Mouse (Mus musculus) kidney, embryonic 15.5 days (tissue): ENCODE results near the gene Manba. TPM values are rescaled to one million over a fixed set of nuclear protein-coding genes. Genes with fewer than 3 reads are reported as not detected.

Experiments used
- ATAC-seq: fragments of 200-750 bp; cut with Nextera tagmentation; replicated peaks from 2 replicates; pipeline ENCODE4 v1.8.0; 2017; ENCODE audit warnings: moderate TSS enrichment; ENCODE audit not compliant: low FRiP score
- H3K27ac ChIP-seq: fragments of 300-500 bp; sonication (generic); 2 replicates; pipeline ENCODE4 v1.5.1; 2015; ENCODE audit warnings: mild to moderate bottlenecking, inconsistent platforms
- H3K27me3 ChIP-seq: fragments of 300-500 bp; sonication (generic); 2 replicates; pipeline ENCODE4 v1.6.1; 2015; ENCODE audit warnings: inconsistent platforms
- H3K36me3 ChIP-seq: fragments of 300-500 bp; sonication (generic); 2 replicates; pipeline ENCODE4 v1.6.1; 2015; ENCODE audit warnings: inconsistent platforms
- H3K4me1 ChIP-seq: fragments of 300-500 bp; sonication (generic); 2 replicates; pipeline ENCODE4 v1.6.1; 2015; ENCODE audit warnings: inconsistent platforms
- H3K4me2 ChIP-seq: fragments of 300-500 bp; sonication (generic); 2 replicates; pipeline ENCODE4 v1.6.1; 2015; ENCODE audit warnings: moderate library complexity, mild to moderate bottlenecking, inconsistent platforms
- H3K4me3 ChIP-seq: fragments of 300-500 bp; sonication (generic); replicated peaks from 2 replicates; pipeline ENCODE4 v1.5.1; 2015; ENCODE audit warnings: mild to moderate bottlenecking, inconsistent platforms
- H3K9ac ChIP-seq: fragments of 300-500 bp; sonication (generic); 2 replicates; pipeline ENCODE4 v1.6.1; 2015; ENCODE audit warnings: mild to moderate bottlenecking, inconsistent platforms
- H3K9me3 ChIP-seq: fragments of 300-500 bp; sonication (generic); replicated peaks from 2 replicates; pipeline ENCODE4 v1.6.1; 2016; ENCODE audit warnings: inconsistent platforms
- WGBS: fragments of 180-500 bp; shearing (Covaris S2); methylation state at CpG from one replicate; pipeline ENCODE4 v1.1.7; 2015; ENCODE audit warnings: mixed read lengths; 5-methylcytosine and 5-hydroxymethylcytosine counted together
- polyA plus RNA-seq: library from polyadenylated mRNA; unstranded; fragments of >200 nt; fragmentation: Nextera tagmentation; extraction: Ambion mirVana; gene quantifications from 2 replicates; pipeline ENCODE4 v1.2.1, GENCODE M21; 2015

Manba gene
- polyA plus RNA-seq, 1 experiment from 2014 or later: 24.2 TPM

GRCm38 (mm10) chr3:135546212-135546923 lies 61.0 kb downstream of the Manba start:
- H3K9me3 ChIP-seq: no peaks in the 10 kb centered on the region
- no peak overlapping the region for H3K4me3 ChIP-seq
- peaks cover 4% of the 10 kb centered on the region for H3K36me3 ChIP-seq
- H3K4me2 ChIP-seq: no peak overlapping the region
- ATAC-seq: no peak
- no peaks in the 10 kb centered on the region for H3K27me3 ChIP-seq
- H3K9ac ChIP-seq: no peak overlapping the region
- no peak overlapping the region for H3K27ac ChIP-seq
- H3K4me1 ChIP-seq: no peaks in the 10 kb centered on the region
- 59% methylated on average over 13 of the region's 13 CpGs for WGBS

- Histone ChIP-seq H3K27ac (no peak overlapping the region), H3K36me3 (peaks cover 4% of the 10 kb centered on the region), H3K4me1 (no peaks in the 10 kb centered on the region), H3K4me3 (no peak overlapping the region), H3K4me2 (no peak overlapping the region), H3K9me3 (no peaks in the 10 kb centered on the region), H3K27me3 (no peaks in the 10 kb centered on the region), H3K9ac (no peak overlapping the region)
- no peak for ATAC-seq
- 76% methylated on average over 8 of the region's 8 CpGs for WGBS
Observed at GRCm38 (mm10) chr3:135547298-135547697, 61.9 kb downstream of the Manba start.

DNA sequence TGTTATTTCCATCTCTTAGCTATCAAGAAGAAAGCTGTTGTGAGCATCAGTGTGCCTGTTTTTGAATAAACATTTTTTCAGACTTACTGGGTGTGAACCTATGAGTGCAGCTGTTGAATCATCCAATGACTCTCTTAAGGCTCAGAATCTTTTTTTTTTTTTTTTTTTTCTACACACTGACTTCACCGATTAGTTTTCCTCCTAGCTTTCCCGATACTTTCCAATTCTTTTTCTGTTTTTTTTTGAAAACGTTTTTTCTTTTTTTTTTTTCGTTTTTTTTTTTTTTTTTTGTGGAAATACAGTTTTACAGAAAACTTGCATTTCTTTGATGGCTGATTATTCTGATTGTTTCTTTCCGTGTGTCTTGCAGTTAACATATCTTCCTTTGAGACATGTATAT lies 67.5 kb downstream of the Manba start:
- Histone ChIP-seq H3K4me3 (no peak overlapping the region), H3K4me1 (no peaks in the 10 kb centered on the region), H3K9ac (no peak overlapping the region), H3K4me2 (no peak overlapping the region), H3K27ac (no peak overlapping the region), H3K9me3 (no peaks in the 10 kb centered on the region), H3K36me3 (peaks cover 4% of the 10 kb centered on the region), H3K27me3 (no peaks in the 10 kb centered on the region)
- 75% methylated on average over 5 of the region's 5 CpGs for WGBS
- ATAC-seq: no peak

DNA sequence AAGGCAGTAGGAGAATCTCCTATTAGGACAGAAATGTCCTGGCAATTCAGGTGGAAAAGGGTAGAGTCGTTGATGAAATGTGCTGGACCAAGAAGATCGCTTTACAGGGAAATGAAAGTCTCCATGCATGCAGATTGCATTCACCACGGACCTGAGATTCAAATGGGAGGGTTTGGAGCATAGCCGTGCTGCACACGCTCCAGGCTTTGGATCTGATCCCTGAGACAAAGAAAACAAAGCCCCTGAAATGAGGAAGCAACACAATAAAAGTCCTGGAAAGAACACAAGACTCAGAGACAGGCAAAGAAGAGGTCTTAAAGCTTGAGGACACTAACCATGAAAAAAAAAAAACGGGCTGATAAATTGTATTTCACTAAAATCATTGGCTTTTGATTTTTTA lies 69.8 kb downstream of the Manba start:
- 51% methylated on average over 6 of the region's 6 CpGs for WGBS
- H3K9ac ChIP-seq: no peak overlapping the region
- H3K4me1 ChIP-seq: no peaks in the 10 kb centered on the region
- no peak for ATAC-seq
- no peak overlapping the region for H3K4me2 ChIP-seq
- no peak overlapping the region for H3K27ac ChIP-seq
- H3K27me3 ChIP-seq: no peaks in the 10 kb centered on the region
- H3K4me3 ChIP-seq: no peak overlapping the region
- H3K36me3 ChIP-seq: peaks cover 4% of the 10 kb centered on the region
- no peaks in the 10 kb centered on the region for H3K9me3 ChIP-seq

DNA sequence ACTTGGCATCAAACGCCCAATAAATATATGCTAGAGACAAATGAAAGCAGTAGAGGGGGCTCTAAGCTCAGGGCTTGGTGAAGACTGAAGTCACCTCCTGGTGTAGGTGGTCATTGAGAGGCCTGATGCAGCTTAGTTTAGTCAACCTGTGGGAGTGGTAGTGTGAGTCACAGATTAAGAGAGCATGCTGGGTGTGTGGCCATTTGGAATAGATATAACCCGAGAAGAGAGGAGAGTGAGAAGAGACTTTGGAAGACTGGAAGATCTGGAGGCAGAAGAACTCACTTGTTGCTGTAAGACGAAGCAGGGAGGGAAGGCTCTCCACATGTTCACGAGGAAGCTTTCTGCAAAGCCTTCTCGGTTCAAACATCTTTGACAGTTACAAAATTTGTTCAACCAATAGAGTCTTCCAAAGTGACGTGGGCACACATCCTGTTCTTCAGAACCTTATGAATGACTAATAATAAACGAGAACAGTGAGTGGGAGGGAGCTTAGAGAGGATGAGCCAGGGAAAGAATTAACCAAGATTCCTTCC lies 70.7 kb downstream of the Manba start:
- H3K4me1 ChIP-seq: no peaks in the 10 kb centered on the region
- no peaks in the 10 kb centered on the region for H3K9me3 ChIP-seq
- 77% methylated on average over 7 of the region's 7 CpGs for WGBS
- H3K4me2 ChIP-seq: no peak overlapping the region
- no peak for ATAC-seq
- no peak overlapping the region for H3K4me3 ChIP-seq
- no peak overlapping the region for H3K9ac ChIP-seq
- H3K27ac ChIP-seq: no peak overlapping the region
- H3K27me3 ChIP-seq: no peaks in the 10 kb centered on the region
- peaks cover under 1% of the 10 kb centered on the region for H3K36me3 ChIP-seq

- 88% methylated on average over 12 of the region's 12 CpGs for WGBS
- no peak overlapping the region for H3K27ac ChIP-seq
- H3K9ac ChIP-seq: no peak overlapping the region
- H3K9me3 ChIP-seq: no peaks in the 10 kb centered on the region
- H3K36me3 ChIP-seq: no peaks in the 10 kb centered on the region
- no peak overlapping the region for H3K4me2 ChIP-seq
- H3K4me1 ChIP-seq: no peaks in the 10 kb centered on the region
- no peak for ATAC-seq
- no peaks in the 10 kb centered on the region for H3K27me3 ChIP-seq
- no peak overlapping the region for H3K4me3 ChIP-seq
Observed at GRCm38 (mm10) chr3:135556851-135557662, 71.6 kb downstream of the Manba start.

GRCm38 (mm10) chr3:135562036-135562435 lies 76.6 kb downstream of the Manba start:
- no peaks in the 10 kb centered on the region for H3K27me3 ChIP-seq
- no peaks in the 10 kb centered on the region for H3K36me3 ChIP-seq
- no peak overlapping the region for H3K27ac ChIP-seq
- no peaks in the 10 kb centered on the region for H3K9me3 ChIP-seq
- no peak overlapping the region for H3K4me2 ChIP-seq
- ATAC-seq: no peak
- 73% methylated on average over 7 of the region's 7 CpGs for WGBS
- H3K4me3 ChIP-seq: no peak overlapping the region
- H3K4me1 ChIP-seq: 0 out of 2 replicates have a peak, but pooled peaks cover 7% of the 10 kb centered on the region
- H3K9ac ChIP-seq: no peak overlapping the region

DNA sequence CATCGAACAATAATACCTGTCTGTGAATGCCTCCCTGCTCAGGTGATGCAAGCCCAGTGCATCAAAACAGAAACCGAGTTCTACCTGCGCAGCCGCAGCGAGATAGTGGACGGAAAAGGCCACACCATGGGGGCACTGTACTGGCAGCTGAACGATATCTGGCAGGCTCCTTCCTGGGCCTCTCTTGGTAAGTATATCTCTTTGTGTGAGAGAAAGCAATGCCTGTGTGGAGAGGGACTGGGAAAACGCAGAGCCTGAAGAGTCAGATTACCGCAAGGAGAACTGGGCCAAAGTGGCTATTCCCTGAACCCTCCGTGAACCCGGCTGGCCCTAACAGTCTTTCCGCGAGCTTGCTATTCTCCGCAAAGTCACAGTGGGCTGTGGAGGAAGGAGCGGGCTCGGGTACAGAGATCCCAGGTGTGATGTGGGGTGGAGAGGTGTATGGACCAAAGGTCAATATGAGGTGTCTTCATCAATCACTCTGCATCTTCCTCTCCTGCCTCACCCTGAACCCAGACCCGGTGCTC lies 77.8 kb downstream of the Manba start:
- no peak overlapping the region for H3K4me2 ChIP-seq
- peak; percentile 54; the same call in 1 of the 2 replicates for ATAC-seq
- no peak overlapping the region for H3K27ac ChIP-seq
- no peaks in the 10 kb centered on the region for H3K36me3 ChIP-seq
- H3K27me3 ChIP-seq: no peaks in the 10 kb centered on the region
- 79% methylated on average over 17 of the region's 17 CpGs for WGBS
- H3K4me3 ChIP-seq: no peak overlapping the region
- H3K4me1 ChIP-seq: 0 out of 2 replicates have a peak, but pooled peaks cover 7% of the 10 kb centered on the region
- no peaks in the 10 kb centered on the region for H3K9me3 ChIP-seq
- H3K9ac ChIP-seq: no peak overlapping the region

DNA sequence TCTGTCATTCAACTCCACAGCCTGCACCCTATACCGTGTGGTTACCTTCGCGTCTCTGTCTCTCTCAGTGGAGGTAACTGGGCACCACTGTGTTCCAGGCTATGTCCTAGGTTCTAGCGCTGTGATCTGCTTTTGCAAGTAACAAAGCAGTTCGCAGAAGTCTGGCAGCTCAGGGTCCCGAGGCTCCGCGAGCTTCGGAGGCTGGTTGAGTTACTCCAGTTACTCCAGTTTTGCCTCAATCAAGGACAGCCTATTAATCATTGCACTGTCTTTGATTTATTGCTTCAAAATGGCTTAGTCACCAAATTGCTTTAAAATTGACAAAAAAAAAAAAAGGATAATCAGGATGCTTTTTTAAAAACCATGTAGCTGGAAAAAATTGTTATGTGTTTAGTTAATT lies 79.3 kb downstream of the Manba start:
- Histone ChIP-seq H3K27ac (no peak overlapping the region), H3K36me3 (no peaks in the 10 kb centered on the region), H3K4me1 (0 out of 2 replicates have a peak, but pooled peaks cover 7% of the 10 kb centered on the region), H3K4me3 (no peak overlapping the region), H3K9ac (no peak overlapping the region), H3K4me2 (no peak overlapping the region), H3K27me3 (no peaks in the 10 kb centered on the region), H3K9me3 (no peaks in the 10 kb centered on the region)
- WGBS: 75% methylated on average over 9 of the region's 9 CpGs
- ATAC-seq: no peak

DNA sequence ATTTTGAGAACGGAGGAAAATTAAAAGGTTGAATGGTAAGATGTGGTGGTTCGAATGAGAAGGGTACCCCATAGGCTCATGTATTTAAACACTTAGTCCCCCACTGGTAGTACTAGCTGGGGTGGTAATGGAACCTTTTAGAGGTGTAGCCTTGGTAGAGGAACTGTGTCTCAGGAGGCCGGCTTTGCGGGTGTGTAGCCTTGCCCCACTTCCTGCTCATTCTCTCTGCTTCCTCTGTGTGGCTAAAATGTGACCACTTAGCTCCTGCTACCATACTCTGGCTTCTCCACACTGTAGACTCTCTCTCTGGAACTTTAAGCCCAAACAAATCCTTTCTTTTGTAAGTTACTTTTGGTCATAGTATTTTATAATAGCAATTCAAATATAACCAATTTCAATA lies 79.9 kb downstream of the Manba start:
- no peaks in the 10 kb centered on the region for H3K27me3 ChIP-seq
- H3K27ac ChIP-seq: no peak overlapping the region
- no peak overlapping the region for H3K4me2 ChIP-seq
- 0 out of 2 replicates have a peak, but pooled peaks cover 7% of the 10 kb centered on the region for H3K4me1 ChIP-seq
- no peaks in the 10 kb centered on the region for H3K9me3 ChIP-seq
- 79% methylated on average over 4 of the region's 4 CpGs for WGBS
- no peak for ATAC-seq
- no peak overlapping the region for H3K9ac ChIP-seq
- H3K4me3 ChIP-seq: no peak overlapping the region
- peaks cover 2% of the 10 kb centered on the region; the same call in 1 of the 2 replicates for H3K36me3 ChIP-seq

DNA sequence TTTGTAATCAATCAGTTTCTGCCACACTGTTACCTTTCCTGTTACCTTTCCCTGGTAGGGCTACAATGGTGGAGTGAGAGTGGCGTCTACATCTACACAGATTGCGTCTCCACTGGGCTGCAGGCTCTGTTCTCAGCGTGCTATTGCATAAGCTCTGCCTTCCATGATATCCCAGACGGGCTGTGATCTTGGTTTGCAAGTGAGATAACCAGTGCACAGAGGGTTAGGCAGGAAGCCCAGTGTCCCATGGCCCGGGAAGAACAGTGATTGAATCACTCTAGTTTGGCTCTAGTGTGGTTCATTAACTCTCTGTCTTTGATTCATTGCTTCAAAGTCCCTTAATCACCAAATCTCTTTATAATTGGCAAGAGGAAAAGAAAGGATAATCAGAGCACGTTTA lies 82.5 kb downstream of the Manba start:
- H3K4me1 ChIP-seq: peaks cover 13% of the 10 kb centered on the region; the same call in 1 of the 2 replicates
- no peaks in the 10 kb centered on the region for H3K27me3 ChIP-seq
- no peak overlapping the region for H3K4me2 ChIP-seq
- H3K9me3 ChIP-seq: no peaks in the 10 kb centered on the region
- WGBS: 65% methylated on average over 6 of the region's 6 CpGs
- no peak overlapping the region for H3K9ac ChIP-seq
- no peak for ATAC-seq
- peaks cover 5% of the 10 kb centered on the region; the same call in 1 of the 2 replicates for H3K36me3 ChIP-seq
- H3K27ac ChIP-seq: no peak overlapping the region
- no peak overlapping the region for H3K4me3 ChIP-seq

DNA sequence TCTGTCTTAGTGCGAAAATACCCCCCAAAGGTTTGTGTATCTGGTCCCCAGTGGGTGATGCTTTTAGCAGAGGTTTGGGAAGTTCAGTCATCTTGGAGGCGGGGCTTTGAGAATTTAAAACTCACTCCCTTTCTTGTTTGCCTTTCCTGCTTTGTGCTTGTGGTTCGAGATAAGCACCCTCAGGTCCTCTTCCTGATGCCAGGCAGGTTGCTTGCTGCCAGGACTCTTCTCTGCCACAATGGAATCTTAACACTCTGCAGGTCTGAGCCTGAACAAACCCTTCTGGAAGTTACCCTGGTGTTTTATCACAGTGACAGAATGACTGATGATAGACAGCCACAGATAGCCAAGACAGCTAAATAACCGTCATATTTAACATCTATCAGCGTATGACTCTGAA lies 83.2 kb downstream of the Manba start:
- Histone ChIP-seq H3K27me3 (no peaks in the 10 kb centered on the region), H3K36me3 (peaks cover 5% of the 10 kb centered on the region; the same call in 1 of the 2 replicates), H3K9ac (no peak overlapping the region), H3K4me2 (no peak overlapping the region), H3K9me3 (no peaks in the 10 kb centered on the region), H3K4me1 (peaks cover 10% of the 10 kb centered on the region; the same call in 1 of the 2 replicates), H3K27ac (no peak overlapping the region), H3K4me3 (no peak overlapping the region)
- WGBS: 75% methylated on average over 5 of the region's 5 CpGs
- no peak for ATAC-seq
